Mouse (Mus musculus): Measurements from ENCODE around the gene Prl6a1.

Prl6a1 gene

GRCm38 (mm10) chr13:27312334-27313225 is at the start of gene Prl6a1:
TSS of gene Prl6a1 (plus strand) at chr13:27312627.
- no peak for DNase-seq (ENCODE audit: low spot score)

GRCm38 (mm10) chr13:27334989-27335388 is 22.6 kb downstream of the Prl6a1 start:
- DNase-seq (ENCODE audit: low spot score): peak; percentile 42

DNA sequence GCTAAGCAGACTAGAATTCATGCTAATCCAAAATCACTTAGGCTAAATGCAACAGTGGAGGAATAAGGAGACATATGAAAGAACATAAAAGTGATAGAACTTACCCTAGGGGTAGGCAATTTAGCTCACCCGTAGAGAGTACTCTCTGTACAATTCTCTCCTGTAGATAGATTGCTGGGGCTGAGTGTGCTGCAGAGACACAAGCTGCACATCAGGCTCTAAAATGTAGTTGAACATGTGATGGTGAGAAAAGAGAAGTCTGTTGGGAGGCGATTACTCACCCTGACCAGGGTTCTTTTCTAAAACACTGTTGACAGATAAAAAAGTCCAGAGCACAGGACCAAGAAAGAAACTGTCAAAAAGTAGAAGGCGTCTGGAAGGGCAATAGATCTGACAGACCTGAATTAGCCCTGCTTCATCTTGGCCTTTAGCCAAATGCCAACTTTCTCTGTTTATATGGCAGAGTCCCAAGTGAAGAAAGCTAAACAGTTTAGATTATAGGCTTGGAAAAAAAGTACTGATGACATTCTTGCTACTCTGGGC is 30.4 kb downstream of the Prl6a1 start:
- peak; percentile 15 for DNase-seq (ENCODE audit: low spot score)

DNA sequence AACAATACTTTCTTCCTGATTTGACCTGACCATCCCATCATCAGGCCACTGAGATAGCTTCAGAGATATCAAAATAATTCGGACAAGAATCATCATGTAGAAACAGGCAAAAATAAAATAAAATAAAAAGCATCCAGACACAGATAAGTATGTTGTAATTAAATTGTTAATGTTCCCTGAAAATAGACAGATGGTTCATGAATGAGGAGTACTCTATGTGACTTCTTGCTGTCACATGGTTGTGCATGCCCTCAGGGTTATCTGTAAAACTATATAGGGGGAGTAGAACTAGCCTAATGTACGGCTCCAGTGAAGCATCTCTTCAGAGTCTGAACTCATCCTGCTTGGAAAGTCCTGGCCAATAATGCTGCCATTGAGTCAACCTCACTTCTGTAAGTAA is 32.9 kb downstream of the Prl6a1 start, which contains the start of gene Prl8a2:
TSS of gene Prl8a2 (plus strand) at position 301 of the 400 bp plus-strand sequence.
- DNase-seq (ENCODE audit: low spot score): no peak
